Mouse (Mus musculus) right cerebral cortex, postnatal 10 days (tissue): ENCODE measurements at regions not wholly inside any gene's neighbourhood (a gene's known extent, or its start where the extent isn't known, plus 50 kb on each side); places are given as distances from the start of the nearest gene placed in this dataset.

ENCODE experiments used
- DNase-seq, 2 experiments: peaks; one replicate each; pipeline ENCODE4 v3.0.0; 2021; ENCODE audit warnings: low spot score in 2 of 2

- no peak for DNase-seq
Observed at GRCm38 (mm10) chr14:54185265-54185830, 68.6 kb downstream of the Dad1 start.

GRCm38 (mm10) chr14:54183873-54184272, 70.0 kb downstream of the Dad1 start:
- DNase-seq: no peak

- DNase-seq: no peak
Observed at GRCm38 (mm10) chr14:54182838-54183237, 71.1 kb downstream of the Dad1 start.

GRCm38 (mm10) chr14:54181306-54181705, 72.6 kb downstream of the Dad1 start:
- no peak for DNase-seq

- no peak for DNase-seq
Observed at GRCm38 (mm10) chr14:54180754-54181153, 73.2 kb downstream of the Dad1 start.

- no peak for DNase-seq
Observed at GRCm38 (mm10) chr14:54180271-54180670, 73.6 kb downstream of the Dad1 start.

GRCm38 (mm10) chr14:54178856-54179255, 75.0 kb downstream of the Dad1 start:
- no peak for DNase-seq

GRCm38 (mm10) chr14:54176469-54176868, 77.4 kb downstream of the Dad1 start:
- no peak for DNase-seq

GRCm38 (mm10) chr14:54175476-54175875, 78.4 kb downstream of the Dad1 start:
- no peak for DNase-seq

- no peak for DNase-seq
Observed at GRCm38 (mm10) chr14:54173316-54173715, 80.6 kb downstream of the Dad1 start.

GRCm38 (mm10) chr14:54169254-54169653, 84.7 kb downstream of the Dad1 start:
- DNase-seq: no peak

- DNase-seq: no peak
Observed at GRCm38 (mm10) chr14:54168414-54168931, 85.4 kb downstream of the Dad1 start.

GRCm38 (mm10) chr14:54166057-54166456, 87.8 kb downstream of the Dad1 start:
- peak in 1 of 2 experiments; percentile 35 for DNase-seq

- DNase-seq: no peak
Observed at GRCm38 (mm10) chr14:54164874-54165273, 89.0 kb downstream of the Dad1 start.

- no peak for DNase-seq
Observed at GRCm38 (mm10) chr14:54161916-54162315, 92.0 kb downstream of the Dad1 start.

- no peak for DNase-seq
Observed at GRCm38 (mm10) chr14:54161206-54161605, 92.7 kb downstream of the Dad1 start.

GRCm38 (mm10) chr14:54159816-54160215, 94.1 kb downstream of the Dad1 start:
- DNase-seq: no peak

- no peak for DNase-seq
Observed at GRCm38 (mm10) chr14:54158214-54158965, 95.5 kb downstream of the Dad1 start.

GRCm38 (mm10) chr14:54156536-54156935, 97.4 kb downstream of the Dad1 start:
- DNase-seq: peak in 1 of 2 experiments; percentile 11

- peak in 1 of 2 experiments; percentile 72 for DNase-seq
Observed at GRCm38 (mm10) chr14:54152485-54153235, 101.2 kb downstream of the Dad1 start.

GRCm38 (mm10) chr14:54151921-54152320, 102.0 kb downstream of the Dad1 start:
- no peak for DNase-seq

- no peak for DNase-seq
Observed at GRCm38 (mm10) chr14:54151272-54151671, 102.6 kb downstream of the Dad1 start.
